Mouse (Mus musculus) E14TG2a.4 (cell line): Measurements from ENCODE around the gene Cdh23.

Experiments
- CTCF ChIP-seq: conservative IDR thresholded peaks from 2 replicates; pipeline ENCODE4 v1.5.1; 2014; ENCODE audit warnings: low read length
- NANOG ChIP-seq: IDR thresholded peaks from 2 replicates; pipeline ENCODE4 v1.6.1; 2014; ENCODE audit warnings: borderline replicate concordance, low read length, mixed read lengths

GRCm38 (mm10) chr10:60536098-60536811 is 160.0 kb downstream of the Cdh23 start:
- TF ChIP-seq CTCF = no peak
- no peak for TF ChIP-seq NANOG
